Mouse (Mus musculus): ENCODE data around the gene Stn1.

DNA sequence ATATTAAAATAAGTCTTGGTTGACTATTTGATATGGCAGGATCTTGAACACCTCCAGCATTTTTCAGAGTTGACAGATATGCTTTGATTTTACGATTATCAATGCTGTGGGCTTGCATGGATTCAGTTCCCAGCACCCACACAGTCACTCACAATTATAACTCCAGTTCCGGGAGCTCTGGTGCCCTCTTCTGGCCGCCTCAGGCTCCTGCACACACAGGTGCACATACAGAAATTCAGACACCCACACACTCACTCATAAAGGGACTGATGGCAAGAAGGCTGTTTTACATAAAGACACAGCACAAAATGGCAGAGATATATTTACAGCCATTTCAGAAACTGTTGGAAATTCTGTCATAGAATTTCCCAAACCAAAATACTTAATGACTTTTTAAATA is 48.1 kb downstream of the Stn1 start:
- TF ChIP-seq GATA1 (IDR thresholded peaks at IDR 0.05; ENCODE audit: borderline replicate concordance, low read length) (no peak), FLI1 (IDR thresholded peaks at IDR 0.05; ENCODE audit: low read length) (no peak)
